In the genomic region with DNA sequence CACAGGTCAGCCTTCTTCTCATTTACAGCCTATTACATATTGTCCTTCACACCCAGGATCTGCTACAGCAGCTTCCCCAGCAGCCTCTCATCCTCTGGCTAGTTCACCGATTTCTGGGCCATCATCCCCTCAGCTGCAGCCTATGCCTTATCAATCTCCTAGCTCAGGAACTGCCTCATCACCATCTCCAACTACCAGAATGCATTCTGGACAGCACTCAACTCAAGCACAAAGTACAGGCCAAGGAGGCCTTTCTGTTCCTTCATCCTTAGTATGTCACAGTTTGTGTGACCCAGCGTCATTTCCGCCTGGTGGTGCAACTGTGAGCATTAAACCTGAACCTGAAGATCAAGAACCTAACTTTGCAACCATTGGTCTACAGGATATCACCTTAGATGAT, we compare ENCODE assay signal across 24 mouse cellular contexts. TPM values are rescaled to one million over a fixed set of nuclear protein-coding genes. Genes with fewer than 3 reads are reported as not detected.
DNase-seq lines count a peak whose midpoint lies in the region; ATAC-seq lines count a peak whose summit lies in the region.
"Had no signal": no experiment of that assay in that cellular context is flagged by ENCODE, and none has a peak within 500 bp of the region (broad histone marks: within the 10 kb centered on the region; RNA-seq: fewer than 3 reads in every experiment).

No protein-coding gene starts in this region.

- no peaks in the 10 kb centered on the region for H3K27me3 ChIP-seq in heart, embryonic 12.5 days (replicated peaks)
- H3K27me3 ChIP-seq: forebrain, embryonic 15.5 days; heart, embryonic 13.5 days; midbrain, embryonic 13.5 days had no signal

- peaks cover 4% of the 10 kb centered on the region; the same call in 1 of the 2 replicates for H3K4me1 ChIP-seq in heart, embryonic 12.5 days (replicated peaks)
- H3K4me1 ChIP-seq: forebrain, embryonic 15.5 days; heart, embryonic 13.5 days; midbrain, embryonic 13.5 days had no signal

- H3K4me3 ChIP-seq in heart, embryonic 12.5 days = no peak overlapping the region
- H3K4me3 ChIP-seq: erythroblast, embryonic 14.5 days; forebrain, embryonic 15.5 days; heart, embryonic 13.5 days; midbrain, embryonic 13.5 days had no signal

- H3K27ac ChIP-seq in heart, embryonic 12.5 days (ENCODE audit: poor library complexity, severe bottlenecking) = no peak overlapping the region
- H3K27ac ChIP-seq: forebrain, embryonic 15.5 days; heart, embryonic 13.5 days; hindbrain, postnatal 0 days; midbrain, embryonic 13.5 days had no signal

- no peak overlapping the region for H3K4me2 ChIP-seq in heart, embryonic 12.5 days
- H3K4me2 ChIP-seq: forebrain, embryonic 15.5 days; heart, embryonic 13.5 days; midbrain, embryonic 13.5 days had no signal

- no peak overlapping the region for H3K9ac ChIP-seq in heart, embryonic 12.5 days
- H3K9ac ChIP-seq: forebrain, embryonic 15.5 days; heart, embryonic 13.5 days; liver, postnatal 0 days; midbrain, embryonic 13.5 days had no signal

- DNase-seq in adrenal gland, adult 2 months = peak; percentile 14
- DNase-seq in adrenal gland, adult 8-10 months = no peak
- DNase-seq in heart, postnatal 4 days = peak; percentile 30
- peak; percentile 29 to 32 for DNase-seq in spleen, postnatal 10 days (ENCODE audit: low spot score in 2 of 2)
- DNase-seq in spleen, adult 12 weeks (ENCODE audit: low spot score) = no peak
- DNase-seq in spleen, postnatal 4 days (ENCODE audit: low spot score in 2 of 2) = peak; percentile 36 to 79
- DNase-seq in right cerebral cortex, adult 18-20 months = no peak
- DNase-seq: kidney, adult 18-20 months; kidney, postnatal 36 days; liver; liver, postnatal 0 days had no signal

- ATAC-seq in heart, embryonic 12.5 days (ENCODE audit: insufficient number of reproducible peaks, low FRiP score) = no peak
- ATAC-seq: CD4-positive, CD25-positive, alpha-beta regulatory T cell, adult 4 months; forebrain, embryonic 15.5 days; hindbrain, postnatal 0 days; liver, postnatal 0 days; midbrain, embryonic 13.5 days had no signal

- 94% methylated on average over 3 of the region's 3 CpGs for WGBS in heart, embryonic 12.5 days

- no peaks in the 10 kb centered on the region for H3K9me3 ChIP-seq in heart, embryonic 12.5 days (replicated peaks)
- H3K9me3 ChIP-seq: forebrain, embryonic 15.5 days; G1E; heart, embryonic 13.5 days; midbrain, embryonic 13.5 days had no signal

- peaks cover 41% of the 10 kb centered on the region for H3K36me3 ChIP-seq in heart, embryonic 12.5 days

RNA-seq across cellular contexts. Expression of a gene that starts 28.0 kb away (rescaled TPM):
- 1 to 10 TPM; 1.7 to 3.7 TPM for total RNA-seq in adrenal gland, adult 2 months (2021)
- 2.0 and 5.5 TPM in 2 replicates for polyA plus RNA-seq in adrenal gland, adult 2 months (2012; rRNA removed)
- 1 to 10 TPM; 2.7 to 5.6 (median 4.7) TPM for total RNA-seq in adrenal gland, adult 8-10 months (2022)
- total RNA-seq in heart, postnatal 4 days (2021) = under 1 TPM; 0.54 to 0.91 TPM
- polyA plus RNA-seq in heart, embryonic 12.5 days (2016; fragmentation: Nextera tagmentation; extraction: Ambion mirVana) = 0.77 and 0.85 TPM in 2 replicates
- total RNA-seq: common myeloid progenitor, adult 5-6 weeks; G1E; layer of hippocampus, postnatal 14 days; left cerebral cortex, postnatal 25 days; megakaryocyte progenitor cell, adult 5-6 weeks had no signal
- polyA plus RNA-seq: CD4-positive, CD25-positive, alpha-beta regulatory T cell, adult 4 months; G1E; neural tube, embryonic 14.5 days had no signal

RNA-seq across cellular contexts. Expression of a gene that starts 41.5 kb away (rescaled TPM):
- total RNA-seq in adrenal gland, adult 2 months (2021) = 10 to 100 TPM; 21.9 to 38.8 TPM
- polyA plus RNA-seq in adrenal gland, adult 2 months (2012; rRNA removed) = 21.9 and 22.1 TPM in 2 replicates
- total RNA-seq in adrenal gland, adult 8-10 months (2022) = 10 to 100 TPM; 31.7 to 39.8 (median 35.4) TPM
- 1 to 10 TPM; 4.2 to 4.9 TPM for total RNA-seq in heart, postnatal 4 days (2021)
- 10.5 and 11.4 TPM in 2 replicates for polyA plus RNA-seq in heart, embryonic 12.5 days (2016; fragmentation: Nextera tagmentation; extraction: Ambion mirVana)

RNA-seq across cellular contexts. Expression of a gene that starts 50.1 kb away (rescaled TPM):
- total RNA-seq in adrenal gland, adult 2 months (2021) = 10 to 100 TPM; 35.2 to 70.0 TPM
- polyA plus RNA-seq in adrenal gland, adult 2 months (2012; rRNA removed) = 14.9 and 20.6 TPM in 2 replicates
- total RNA-seq in adrenal gland, adult 8-10 months (2022) = 10 to 100 TPM; 42.3 to 54.0 (median 43.6) TPM
- 10 to 100 TPM; 24.2 to 26.4 TPM for total RNA-seq in heart, postnatal 4 days (2021)
- polyA plus RNA-seq in heart, embryonic 12.5 days (2016; fragmentation: Nextera tagmentation; extraction: Ambion mirVana) = 4.6 and 5.3 TPM in 2 replicates

RNA-seq across cellular contexts. Expression of a gene that starts 59.9 kb away (rescaled TPM):
- total RNA-seq in adrenal gland, adult 2 months (2021) = 10 to 100 TPM; 27.2 to 34.0 TPM
- polyA plus RNA-seq in adrenal gland, adult 2 months (2012; rRNA removed) = 17.3 and 26.5 TPM in 2 replicates
- 10 to 100 TPM; 16.9 to 22.5 (median 21.0) TPM for total RNA-seq in adrenal gland, adult 8-10 months (2022)
- total RNA-seq in heart, postnatal 4 days (2021) = 10 to 100 TPM; 17.1 to 18.9 TPM
- 35.4 and 36.5 TPM in 2 replicates for polyA plus RNA-seq in heart, embryonic 12.5 days (2016; fragmentation: Nextera tagmentation; extraction: Ambion mirVana)

Comparison
In these comparisons a context has a peak if more than half of its experiments do, and no peak if none do; other contexts are left out.
1. DNase-seq: peak in adrenal gland, adult 2 months (single experiment), heart, postnatal 4 days (single experiment), spleen, postnatal 10 days (2 of 2) and spleen, postnatal 4 days (2 of 2); none in adrenal gland, adult 8-10 months (single experiment), spleen, adult 12 weeks (single experiment) and right cerebral cortex, adult 18-20 months (single experiment).